25 mouse cellular contexts compared by ENCODE assay signal in genomic region chr4:137830380-137830779, GRCm38 (mm10). TPM values are rescaled to one million over a fixed set of nuclear protein-coding genes. Genes with fewer than 3 reads are reported as not detected.
DNase-seq lines count a peak whose midpoint lies in the region; ATAC-seq lines count a peak whose summit lies in the region.
"Had no signal": no experiment of that assay in that cellular context is flagged by ENCODE, and none has a peak within 500 bp of the region (broad histone marks: within the 10 kb centered on the region; RNA-seq: fewer than 3 reads in every experiment).

No protein-coding gene starts in this region.

- H3K4me2 ChIP-seq in intestine, embryonic 16.5 days (ENCODE audit: low read depth, low read length), result no peak overlapping the region
- H3K4me2 ChIP-seq: embryonic facial prominence, embryonic 12.5 days; embryonic facial prominence, embryonic 15.5 days; heart, embryonic 11.5 days; hindbrain, embryonic 12.5 days; hindbrain, embryonic 15.5 days had no signal

- peaks cover 35% of the 10 kb centered on the region for H3K27me3 ChIP-seq in embryonic facial prominence, embryonic 10.5 days (replicated peaks; ENCODE audit: low read depth, poor library complexity, severe bottlenecking)
- H3K27me3 ChIP-seq in intestine, embryonic 16.5 days (replicated peaks; ENCODE audit: control insufficient read depth, insufficient read depth, low read length), result 0 out of 2 replicates have a peak, but pooled peaks cover under 1% of the 10 kb centered on the region
- H3K27me3 ChIP-seq: hindbrain, embryonic 15.5 days had no signal

- H3K9me3 ChIP-seq in embryonic facial prominence, embryonic 10.5 days, result no peaks in the 10 kb centered on the region
- H3K9me3 ChIP-seq in intestine, embryonic 16.5 days (ENCODE audit: control insufficient read depth, low read length), result no peaks in the 10 kb centered on the region
- H3K9me3 ChIP-seq: embryonic facial prominence, embryonic 12.5 days; embryonic facial prominence, embryonic 15.5 days; hindbrain, embryonic 12.5 days; hindbrain, embryonic 15.5 days had no signal

- peak; percentile 70 for DNase-seq in adrenal gland, adult 2 months
- DNase-seq in adrenal gland, postnatal 4 days (ENCODE audit: low spot score in 2 of 2), result no peak
- peak; percentile 15 for DNase-seq in ES-CJ7 (ENCODE audit: low read depth, low spot score)
- DNase-seq in adrenal gland, postnatal 14 days, result peak; percentile 65
- peak; percentile 35 for DNase-seq in embryonic facial prominence, embryonic 10.5 days (ENCODE audit: low spot score)
- no peak for DNase-seq in B cell, adult 2 months
- DNase-seq in lung, postnatal 4 days, result no peak
- DNase-seq: cerebellum, adult 18-20 months; cerebellum, adult 9-10 months; cerebellum, postnatal 14 days; forebrain, postnatal 0 days; gastrocnemius, adult 2 months; gastrocnemius, postnatal 14 days; heart, adult 11 months; kidney, adult 11 months; kidney, adult 8-10 months had no signal

- no peak overlapping the region for H3K9ac ChIP-seq in intestine, embryonic 16.5 days (ENCODE audit: low read depth, low read length)
- H3K9ac ChIP-seq: embryonic facial prominence, embryonic 12.5 days; embryonic facial prominence, embryonic 15.5 days; forebrain, postnatal 0 days; hindbrain, embryonic 12.5 days; hindbrain, embryonic 15.5 days had no signal

- ATAC-seq in intestine, embryonic 16.5 days, result no peak
- ATAC-seq: CD4-positive, CD25-positive, alpha-beta regulatory T cell, adult 4 months; forebrain, embryonic 14.5 days; forebrain, postnatal 0 days had no signal

- 16% methylated on average over 6 of the region's 6 CpGs for WGBS in embryonic facial prominence, embryonic 10.5 days
- 27% methylated on average over 6 of the region's 6 CpGs for WGBS in intestine, embryonic 16.5 days

- H3K27ac ChIP-seq in embryonic facial prominence, embryonic 10.5 days (replicated peaks), result no peak overlapping the region
- H3K27ac ChIP-seq in intestine, embryonic 16.5 days (ENCODE audit: low read length), result no peak overlapping the region
- H3K27ac ChIP-seq: embryonic facial prominence, embryonic 12.5 days; embryonic facial prominence, embryonic 15.5 days; gastrocnemius, adult 2 months; hindbrain, embryonic 12.5 days; hindbrain, embryonic 15.5 days had no signal

- H3K4me3 ChIP-seq in embryonic facial prominence, embryonic 10.5 days, result no peak overlapping the region
- no peak overlapping the region for H3K4me3 ChIP-seq in intestine, embryonic 16.5 days (ENCODE audit: low read length)
- H3K4me3 ChIP-seq: embryonic facial prominence, embryonic 12.5 days; embryonic facial prominence, embryonic 15.5 days; gastrocnemius, adult 2 months; hindbrain, embryonic 12.5 days; hindbrain, embryonic 15.5 days had no signal

- no peaks in the 10 kb centered on the region for H3K36me3 ChIP-seq in embryonic facial prominence, embryonic 10.5 days (replicated peaks)
- no peaks in the 10 kb centered on the region for H3K36me3 ChIP-seq in intestine, embryonic 16.5 days (ENCODE audit: control insufficient read depth, insufficient read depth, low read length)
- H3K36me3 ChIP-seq: embryonic facial prominence, embryonic 12.5 days; embryonic facial prominence, embryonic 15.5 days; hindbrain, embryonic 12.5 days; hindbrain, embryonic 15.5 days had no signal

- peaks cover 11% of the 10 kb centered on the region; the same call in 1 of the 2 replicates for H3K4me1 ChIP-seq in embryonic facial prominence, embryonic 10.5 days
- H3K4me1 ChIP-seq in intestine, embryonic 16.5 days (ENCODE audit: control insufficient read depth, insufficient read depth, low read length), result no peaks in the 10 kb centered on the region
- H3K4me1 ChIP-seq: hindbrain, embryonic 12.5 days; hindbrain, embryonic 15.5 days had no signal

RNA-seq across cellular contexts. Expression of gene Ece1, which starts 31.7 kb away (rescaled TPM):
- 100 to 1,000 TPM; 228 to 424 TPM for total RNA-seq in adrenal gland, adult 2 months (2021)
- polyA plus RNA-seq in adrenal gland, adult 2 months (2012; rRNA removed), result 50.0 and 414 TPM in 2 replicates
- 100 to 1,000 TPM; 279 to 303 TPM for total RNA-seq in adrenal gland, postnatal 4 days (2021)
- 202 and 263 TPM in 2 replicates for total RNA-seq in adrenal gland, postnatal 14 days (2021)
- polyA plus RNA-seq in embryonic facial prominence, embryonic 10.5 days (2016; fragmentation: Nextera tagmentation; extraction: Ambion mirVana), result 46.6 and 54.5 TPM in 2 replicates
- polyA plus RNA-seq in intestine, embryonic 16.5 days (2015; fragmentation: Nextera tagmentation; extraction: Ambion mirVana), result 56.0 and 63.0 TPM in 2 replicates

RNA-seq across cellular contexts. Expression of gene Alpl, which starts 34.2 kb away (rescaled TPM):
- 10 to 100 TPM in 1 of 2 experiments, 1 to 10 TPM in 1; 6.1 to 59.6 TPM for total RNA-seq in adrenal gland, adult 2 months (2021)
- 4.7 and 7.4 TPM in 2 replicates for polyA plus RNA-seq in adrenal gland, adult 2 months (2012; rRNA removed)
- 10 to 100 TPM; 10.1 to 15.9 TPM for total RNA-seq in adrenal gland, postnatal 4 days (2021)
- total RNA-seq in adrenal gland, postnatal 14 days (2021), result 16.5 and 19.0 TPM in 2 replicates
- polyA plus RNA-seq in embryonic facial prominence, embryonic 10.5 days (2016; fragmentation: Nextera tagmentation; extraction: Ambion mirVana), result 12.9 and 18.7 TPM in 2 replicates
- 4.3 and 4.7 TPM in 2 replicates for polyA plus RNA-seq in intestine, embryonic 16.5 days (2015; fragmentation: Nextera tagmentation; extraction: Ambion mirVana)
- total RNA-seq: hematopoietic stem cell, adult 5-6 weeks had no signal

Comparison
In these comparisons a context has a peak if more than half of its experiments do, and no peak if none do; other contexts are left out.
1. DNase-seq: peak in adrenal gland, adult 2 months (single experiment), ES-CJ7 (single experiment), adrenal gland, postnatal 14 days (single experiment) and embryonic facial prominence, embryonic 10.5 days (single experiment); none in adrenal gland, postnatal 4 days (0 of 2), B cell, adult 2 months (0 of 2) and lung, postnatal 4 days (0 of 2).